Mouse (Mus musculus) embryonic stem cell, embryonic (primary cell): ENCODE data around the gene Apbb1.

Source experiments
- CTCF ChIA-PET, 4 experiments: fragments of 300-600 bp in 2 of 4; fragments of 350-600 bp in 2 of 4; sonication (Branson Sonifier 250); formaldehyde crosslinking; loops; one replicate each; lab custom pipeline; 2022; ENCODE audit warnings: inconsistent platforms in 2 of 4; lab: Charles Lee
- POLR2A ChIA-PET, 4 experiments: fragments of 300-600 bp in 2 of 4; fragments of 350-600 bp in 2 of 4; sonication (Branson Sonifier 250); formaldehyde crosslinking; loops; one replicate each; lab custom pipeline; 2022; ENCODE audit warnings: antibody characterized with exemption in 4 of 4, inconsistent platforms in 1 of 4; lab: Charles Lee

The Apbb1 gene

GRCm38 (mm10) chr7:105581094-105581703 lies at the start of gene Apbb1:
Gene Apbb1 (minus strand): TSS chr7:105581653.
- ChIA-PET POLR2A (interaction anchor here (0.5 to 2.1 kb wide), 22 partner anchors 9 to 1972 kb away, joined by 3 to 15 read pairs (median 3); partner anchors contain the start of genes Mrpl17 (in 2 of the 4), Smpd1 (in 2 of the 4), Arfip2 (in 1 of the 4) and Dnhd1 (in 1 of the 4)), CTCF (interaction anchor here in 2 of 4 experiments (0.6 to 1.9 kb wide), 5 partner anchors 23 to 1333 kb away, joined by 3 to 9 read pairs (median 3); partner anchors contain the start of genes Dnhd1 (in 1 of the 2) and Smpd1 (in 1 of the 2))

- CTCF ChIA-PET: no interaction called here
- POLR2A ChIA-PET: interaction anchor here in 2 of 4 experiments (0.6 to 1.8 kb wide), 2 partner anchors 11 to 12 kb away, joined by 3 to 7 read pairs; partner anchors contain the start of genes Arfip2 (in 1 of the 2), Gm45799 (in 1 of the 2) and Timm10b (in 1 of the 2)
Observed at GRCm38 (mm10) chr7:105628633-105629032, 47.2 kb upstream of the Apbb1 start.

GRCm38 (mm10) chr7:105625397-105625796 lies 43.9 kb upstream of the Apbb1 start:
- ChIA-PET CTCF (no interaction called here), POLR2A (interaction anchor here in 2 of 4 experiments (0.7 to 1.5 kb wide), 3 partner anchors 10 to 26 kb away, joined by 4 to 5 read pairs (median 4); partner anchors contain the start of gene Dnhd1 (in 2 of the 2))

GRCm38 (mm10) chr7:105621646-105622292 lies 40.3 kb upstream of the Apbb1 start:
- ChIA-PET POLR2A (interaction anchor here in 2 of 4 experiments (1.1 kb wide), 2 partner anchors 13 to 19 kb away, joined by 5 to 9 read pairs; partner anchors contain the start of genes Arfip2 (in 1 of the 2), Gm45799 (in 1 of the 2) and Timm10b (in 1 of the 2)), CTCF (no interaction called here)

- ChIA-PET CTCF (no interaction called here), POLR2A (interaction anchor here in 1 of 4 experiments (0.5 kb wide), 1 partner anchor 1749 kb away, joined by 4 read pairs; no protein-coding TSS in a partner anchor)
Observed at GRCm38 (mm10) chr7:105621053-105621452, 39.6 kb upstream of the Apbb1 start.

GRCm38 (mm10) chr7:105619701-105620100 lies 38.2 kb upstream of the Apbb1 start:
- ChIA-PET POLR2A (interaction anchor here in 1 of 4 experiments (3.2 kb wide), 1 partner anchor 14 kb away, joined by 15 read pairs; the partner anchor contains the start of gene Trim3), CTCF (no interaction called here)

GRCm38 (mm10) chr7:105617810-105618209 lies 36.4 kb upstream of the Apbb1 start:
- POLR2A ChIA-PET: interaction anchor here in 3 of 4 experiments (0.7 to 3.2 kb wide), 11 partner anchors 9 to 218 kb away, joined by 3 to 15 read pairs (median 4); partner anchors contain the start of genes Arfip2 (in 2 of the 3), Gm45799 (in 2 of the 3), Timm10b (in 2 of the 3) and Apbb1 (in 1 of the 3)
- CTCF ChIA-PET: interaction anchor here in 3 of 4 experiments (0.6 to 1.5 kb wide), 6 partner anchors 11 to 62 kb away, joined by 3 read pairs; partner anchors contain the start of gene Dnhd1 (in 2 of the 3)

- ChIA-PET POLR2A (interaction anchor here in 2 of 4 experiments (1.5 to 1.9 kb wide), 2 partner anchors 9 to 62 kb away, joined by 3 to 5 read pairs; partner anchors contain the start of gene Smpd1 (in 1 of the 2)), CTCF (interaction anchor here in 1 of 4 experiments (1.5 kb wide), 1 partner anchor 35 kb away, joined by 3 read pairs; no protein-coding TSS in a partner anchor)
Observed at GRCm38 (mm10) chr7:105616561-105616960, 35.1 kb upstream of the Apbb1 start.

GRCm38 (mm10) chr7:105615720-105616119 lies 34.3 kb upstream of the Apbb1 start:
- CTCF ChIA-PET: interaction anchor here in 1 of 4 experiments (1.3 kb wide), 1 partner anchor 12 kb away, joined by 6 read pairs; no protein-coding TSS in a partner anchor
- POLR2A ChIA-PET: interaction anchor here in 2 of 4 experiments (0.6 to 2.1 kb wide), 3 partner anchors 8 to 216 kb away, joined by 4 to 5 read pairs (median 5); partner anchors contain the start of gene Fam160a2 (in 1 of the 2)

- POLR2A ChIA-PET: interaction anchor here in 2 of 4 experiments (0.5 to 2.1 kb wide), 4 partner anchors 11 to 1548 kb away, joined by 3 to 6 read pairs (median 4); partner anchors contain the start of gene Fam160a2 (in 1 of the 2)
- CTCF ChIA-PET: interaction anchor here in 2 of 4 experiments (0.7 to 1.0 kb wide), 2 partner anchors 197 to 204 kb away, joined by 3 to 4 read pairs; partner anchors contain the start of gene Mrpl17 (in 1 of the 2)
Observed at GRCm38 (mm10) chr7:105614400-105614799, 32.9 kb upstream of the Apbb1 start.

- ChIA-PET CTCF (no interaction called here), POLR2A (interaction anchor here in 2 of 4 experiments (1.2 to 1.3 kb wide), 3 partner anchors 22 to 29 kb away, joined by 4 to 5 read pairs (median 5); partner anchors contain the start of genes Arfip2 (in 1 of the 2), Gm45799 (in 1 of the 2) and Timm10b (in 1 of the 2))
Observed at GRCm38 (mm10) chr7:105611767-105612166, 30.3 kb upstream of the Apbb1 start.

- ChIA-PET POLR2A (interaction anchor here in 2 of 4 experiments (0.7 to 1.7 kb wide), 4 partner anchors 7 to 54 kb away, joined by 3 to 5 read pairs (median 3); partner anchors contain the start of genes Dnhd1 (in 1 of the 2) and Smpd1 (in 1 of the 2)), CTCF (interaction anchor here in 1 of 4 experiments (0.7 kb wide), 1 partner anchor 32 kb away, joined by 8 read pairs; the partner anchor contains the start of genes Arfip2 and Timm10b)
Observed at GRCm38 (mm10) chr7:105608467-105608866, 27.0 kb upstream of the Apbb1 start.

GRCm38 (mm10) chr7:105602860-105603623 lies 21.6 kb upstream of the Apbb1 start:
- ChIA-PET POLR2A (interaction anchor here (0.6 to 1.2 kb wide), 5 partner anchors 12 to 208 kb away, joined by 3 to 5 read pairs (median 3); partner anchors contain the start of genes Arfip2 (in 1 of the 4), Gm45799 (in 1 of the 4), Mrpl17 (in 1 of the 4) and Timm10b (in 1 of the 4)), CTCF (interaction anchor here in 2 of 4 experiments (0.6 to 1.2 kb wide), 6 partner anchors 13 to 214 kb away, joined by 3 to 6 read pairs (median 3); partner anchors contain the start of genes Dnhd1 (in 1 of the 2) and Mrpl17 (in 1 of the 2))

GRCm38 (mm10) chr7:105590097-105590496 lies 8.6 kb upstream of the Apbb1 start:
- ChIA-PET CTCF (interaction anchor here in 2 of 4 experiments (0.6 to 1.4 kb wide), 3 partner anchors 60 to 61 kb away, joined by 3 read pairs; partner anchors contain the start of gene Dnhd1 (in 2 of the 2)), POLR2A (interaction anchor here in 3 of 4 experiments (0.6 to 1.7 kb wide), 6 partner anchors 8 to 221 kb away, joined by 3 to 6 read pairs (median 3); partner anchors contain the start of genes Arfip2 (in 1 of the 3), Gm45799 (in 1 of the 3), Mrpl17 (in 1 of the 3) and Timm10b (in 1 of the 3))

- ChIA-PET POLR2A (interaction anchor here in 1 of 4 experiments (0.6 to 1.1 kb wide), 2 partner anchors 13 to 16 kb away, joined by 3 read pairs; no protein-coding TSS in a partner anchor), CTCF (no interaction called here)
Observed at GRCm38 (mm10) chr7:105588325-105588912, 7.0 kb upstream of the Apbb1 start.

GRCm38 (mm10) chr7:105581959-105582358 lies 506 bp upstream of the Apbb1 start:
- CTCF ChIA-PET: no interaction called here
- POLR2A ChIA-PET: interaction anchor here in 3 of 4 experiments (0.8 to 2.1 kb wide), 5 partner anchors 8 to 58 kb away, joined by 3 to 11 read pairs (median 3); partner anchors contain the start of genes Arfip2 (in 1 of the 3), Gm45799 (in 1 of the 3) and Timm10b (in 1 of the 3)
